Mouse (Mus musculus) kidney, adult 2 months (tissue): Measurements from ENCODE around the gene Colgalt1. TPM values are rescaled to one million over a fixed set of nuclear protein-coding genes. Genes with fewer than 3 reads are reported as not detected.

Experiments used
- DNase-seq: peaks from one replicate; pipeline ENCODE4 v3.0.0; 2021
- H3K27ac ChIP-seq: fragments of 200-500 bp; 2 replicates; pipeline ENCODE4 v1.5.1; 2012; ENCODE audit warnings: low read depth, low read length, control low read depth, inconsistent platforms; ENCODE audit not compliant: insufficient read depth
- H3K27me3 ChIP-seq: fragments of 200-500 bp; replicated peaks from 2 replicates; pipeline ENCODE4 v1.6.1; 2012; ENCODE audit warnings: mild to moderate bottlenecking, moderate library complexity, low read length, inconsistent platforms; ENCODE audit not compliant: control insufficient read depth, insufficient read depth
- H3K36me3 ChIP-seq: fragments of 200-500 bp; 2 replicates; pipeline ENCODE4 v1.6.1; 2012; ENCODE audit warnings: mild to moderate bottlenecking, moderate library complexity, low read length, inconsistent platforms; ENCODE audit not compliant: control insufficient read depth, insufficient read depth
- H3K4me1 ChIP-seq: fragments of 200-500 bp; 2 replicates; pipeline ENCODE4 v1.6.1; 2011; ENCODE audit warnings: low read length; ENCODE audit not compliant: control insufficient read depth, insufficient read depth
- H3K4me3 ChIP-seq: fragments of 200-500 bp; 2 replicates; pipeline ENCODE4 v1.5.1; 2011; ENCODE audit warnings: mild to moderate bottlenecking, low read depth, low read length, control low read depth; ENCODE audit not compliant: insufficient read depth
- CTCF ChIP-seq: fragments of 200-500 bp; conservative IDR thresholded peaks from 2 replicates; pipeline ENCODE4 v1.5.1; 2011; ENCODE audit warnings: low read depth, mild to moderate bottlenecking, control low read depth, low read length, moderate library complexity, mixed read lengths; ENCODE audit not compliant: insufficient read depth, insufficient read length
- POLR2A ChIP-seq: fragments of 200-500 bp; IDR thresholded peaks from one replicate; pipeline ENCODE4 v1.6.1; 2011; ENCODE audit warnings: low read depth, low read length, control low read depth
- WGBS: fragments of 180-500 bp; shearing (Covaris S2); methylation state at CpG from one replicate; pipeline ENCODE4 v1.1.7; 2018; 5-methylcytosine and 5-hydroxymethylcytosine counted together
- polyA plus RNA-seq: library from polyadenylated mRNA; depleted of rRNA; stranded (reverse); fragments of >200 nt; gene quantifications from 2 replicates; pipeline ENCODE4 v1.2.3, GENCODE M21; 2012

The Colgalt1 gene
- polyA plus RNA-seq, 1 experiment = 62.2 TPM

DNA sequence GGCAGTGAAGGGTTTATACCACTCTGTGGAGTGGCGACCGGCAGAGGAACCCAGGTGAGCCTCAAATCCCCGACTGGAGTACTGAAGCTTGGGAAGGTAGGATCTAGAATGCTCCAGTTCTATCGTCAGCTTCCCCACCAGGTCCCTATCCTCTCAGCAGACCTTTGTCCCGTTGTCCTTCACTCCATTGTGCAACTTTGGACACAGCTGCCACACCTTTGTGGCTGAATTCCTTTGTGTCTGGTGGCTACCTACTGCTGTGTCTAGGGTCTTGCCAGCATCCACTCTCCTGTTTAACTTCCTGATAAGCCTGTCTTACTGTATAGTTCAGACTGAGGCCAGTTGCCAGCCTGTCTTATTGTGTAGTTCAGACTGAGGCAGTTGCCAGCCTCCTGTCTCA is 1.3 kb downstream of the Colgalt1 start:
- Histone ChIP-seq H3K4me3 (peak overlapping the region; percentile 85), H3K4me1 (peaks cover 7% of the 10 kb centered on the region; the same call in 1 of the 2 replicates), H3K36me3 (no peaks in the 10 kb centered on the region), H3K27ac (no peak overlapping the region), H3K27me3 (no peaks in the 10 kb centered on the region)
- DNase-seq = no peak
- no peak for TF ChIP-seq POLR2A
- no peak for TF ChIP-seq CTCF
- 35% methylated on average over 5 of the region's 5 CpGs for WGBS

GRCm38 (mm10) chr8:71613418-71613817 is 2.6 kb downstream of the Colgalt1 start:
- 57% methylated on average over 4 of the region's 4 CpGs for WGBS
- no peaks in the 10 kb centered on the region; the same call in 1 of the 2 replicates for H3K36me3 ChIP-seq
- H3K4me3 ChIP-seq = no peak overlapping the region
- no peak overlapping the region for H3K27ac ChIP-seq
- TF ChIP-seq CTCF = no peak
- no peak for TF ChIP-seq POLR2A
- peaks cover 7% of the 10 kb centered on the region; the same call in 1 of the 2 replicates for H3K4me1 ChIP-seq
- no peaks in the 10 kb centered on the region for H3K27me3 ChIP-seq
- DNase-seq = no peak

DNA sequence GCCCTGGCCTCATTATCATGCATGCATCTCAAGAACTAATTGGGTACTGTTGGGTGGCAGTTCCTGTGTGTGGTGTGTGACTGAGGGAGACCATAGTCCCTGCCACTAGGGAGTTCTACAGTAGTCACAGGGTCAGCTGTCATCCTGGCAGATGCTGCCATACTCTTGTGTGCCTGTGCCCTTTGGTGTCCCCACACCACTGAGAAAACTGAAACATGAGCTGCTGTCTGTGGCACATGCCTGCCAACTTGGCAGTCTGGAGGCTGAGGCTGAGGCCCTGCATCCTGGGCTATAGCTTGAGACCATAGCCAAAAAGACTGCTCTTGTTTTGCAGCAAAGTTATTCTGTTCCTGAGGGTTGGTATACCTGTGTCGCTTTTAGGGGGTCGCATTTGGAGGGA is 9.0 kb downstream of the Colgalt1 start:
- no peaks in the 10 kb centered on the region for H3K27me3 ChIP-seq
- no peak overlapping the region for H3K27ac ChIP-seq
- 99% methylated on average over 2 of the region's 2 CpGs for WGBS
- no peak overlapping the region for H3K4me3 ChIP-seq
- no peaks in the 10 kb centered on the region for H3K4me1 ChIP-seq
- H3K36me3 ChIP-seq = no peaks in the 10 kb centered on the region; the same call in none of the 2 replicates
- DNase-seq = no peak
- TF ChIP-seq POLR2A = no peak
- TF ChIP-seq CTCF = no peak

DNA sequence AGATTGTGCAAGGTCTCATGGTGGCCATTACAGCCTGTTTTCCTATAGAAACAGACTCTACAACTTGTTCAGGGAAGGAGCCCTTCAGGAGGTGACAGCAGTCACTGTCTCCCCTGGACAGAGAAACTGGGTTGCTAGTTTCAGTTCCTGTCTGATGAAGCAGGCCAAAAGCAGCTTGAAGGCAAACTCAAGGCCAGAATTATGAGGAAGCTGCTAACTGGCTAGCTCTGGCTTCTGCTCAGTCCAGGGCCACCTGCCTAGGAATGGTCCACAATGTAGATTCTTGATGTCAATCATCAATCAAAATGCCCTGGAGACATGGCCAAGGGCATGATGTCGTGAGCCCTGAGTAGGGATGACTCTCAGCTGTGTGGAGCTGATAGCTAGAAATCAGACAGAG is 14.3 kb downstream of the Colgalt1 start:
- Histone ChIP-seq H3K36me3 (no peaks in the 10 kb centered on the region; the same call in 1 of the 2 replicates), H3K4me3 (no peak overlapping the region), H3K4me1 (peaks cover 3% of the 10 kb centered on the region; the same call in 1 of the 2 replicates), H3K27ac (no peak overlapping the region), H3K27me3 (no peaks in the 10 kb centered on the region)
- WGBS = 73% methylated on average over 1 of the region's 1 CpGs
- TF ChIP-seq CTCF (no peak), POLR2A (no peak)
- no peak for DNase-seq

DNA sequence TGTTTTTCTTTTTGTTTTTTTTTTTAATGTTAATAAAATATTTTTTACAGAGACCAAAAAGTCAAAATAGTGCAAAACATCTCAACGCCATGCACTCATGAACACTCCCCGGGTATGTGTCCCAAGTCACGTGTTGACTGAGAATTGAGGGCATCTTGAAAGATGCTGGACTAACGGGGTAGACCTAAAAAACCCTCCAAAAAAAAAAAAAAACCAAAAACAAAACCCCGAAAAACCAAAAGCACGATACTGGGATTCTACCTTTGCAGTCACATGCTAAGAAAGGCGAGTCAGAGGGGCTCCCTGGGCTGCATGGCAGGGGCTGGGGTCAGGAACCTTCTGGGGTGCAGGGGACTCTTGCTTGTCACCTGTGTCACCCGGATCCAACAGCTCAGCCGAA is 16.0 kb downstream of the Colgalt1 start:
- WGBS = 91% methylated on average over 9 of the region's 9 CpGs

DNA sequence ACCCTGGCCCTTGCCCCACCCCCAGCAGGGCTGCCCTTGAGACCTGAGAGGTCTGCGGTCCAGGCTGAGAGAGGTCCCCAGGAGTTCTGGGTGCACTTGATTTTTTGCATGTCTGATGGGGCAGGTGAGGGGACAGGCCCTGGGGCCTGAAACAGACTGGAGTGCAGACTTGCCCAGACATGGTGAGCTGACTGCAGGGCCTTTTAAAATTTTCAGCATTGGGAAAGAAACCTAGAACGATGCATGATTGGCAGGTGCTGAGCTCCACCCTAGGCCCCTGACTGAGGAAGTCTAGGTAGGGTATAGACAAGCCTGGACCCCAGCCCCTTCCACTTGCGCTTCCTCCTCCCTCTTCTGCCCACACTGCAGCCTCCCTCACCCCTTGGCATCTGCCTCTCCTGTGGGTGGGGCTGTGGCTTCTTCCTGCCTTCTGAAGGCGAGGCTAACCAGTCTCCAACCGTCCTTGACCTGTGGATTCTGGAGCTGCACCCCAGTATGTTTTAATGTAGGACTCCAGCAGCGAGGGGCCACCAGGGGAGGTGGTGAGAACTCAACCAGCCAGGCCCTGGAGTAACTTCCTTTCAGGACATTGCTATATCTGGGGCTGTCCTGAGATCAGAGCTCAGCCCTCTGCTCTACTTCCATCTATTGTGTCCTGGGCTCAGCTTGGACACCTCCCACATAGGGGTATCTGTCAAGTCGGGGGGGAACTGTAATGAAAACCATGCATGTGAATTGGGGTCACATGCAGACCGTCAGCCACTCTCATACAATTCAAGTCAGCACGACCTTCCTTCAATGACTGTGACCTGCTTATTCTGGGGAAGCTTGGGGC is 16.7 kb downstream of the Colgalt1 start:
- Histone ChIP-seq H3K4me3 (no peak overlapping the region), H3K27me3 (no peaks in the 10 kb centered on the region), H3K27ac (0 out of 2 replicates have a peak overlapping the region, but pooled peaks have one; percentile 16), H3K36me3 (no peaks in the 10 kb centered on the region), H3K4me1 (peaks cover 3% of the 10 kb centered on the region; the same call in 1 of the 2 replicates)
- DNase-seq = peak; percentile 24
- WGBS = 55% methylated on average over 9 of the region's 9 CpGs
- TF ChIP-seq POLR2A (no peak), CTCF (no peak)

More for the DNA sequence above, 16.0 kb downstream of the Colgalt1 start:
- Histone ChIP-seq H3K27ac (no peak overlapping the region), H3K4me3 (no peak overlapping the region), H3K4me1 (peaks cover 3% of the 10 kb centered on the region; the same call in 1 of the 2 replicates), H3K36me3 (no peaks in the 10 kb centered on the region; the same call in 1 of the 2 replicates), H3K27me3 (no peaks in the 10 kb centered on the region)
- DNase-seq = no peak
- TF ChIP-seq CTCF (no peak), POLR2A (no peak)

DNA sequence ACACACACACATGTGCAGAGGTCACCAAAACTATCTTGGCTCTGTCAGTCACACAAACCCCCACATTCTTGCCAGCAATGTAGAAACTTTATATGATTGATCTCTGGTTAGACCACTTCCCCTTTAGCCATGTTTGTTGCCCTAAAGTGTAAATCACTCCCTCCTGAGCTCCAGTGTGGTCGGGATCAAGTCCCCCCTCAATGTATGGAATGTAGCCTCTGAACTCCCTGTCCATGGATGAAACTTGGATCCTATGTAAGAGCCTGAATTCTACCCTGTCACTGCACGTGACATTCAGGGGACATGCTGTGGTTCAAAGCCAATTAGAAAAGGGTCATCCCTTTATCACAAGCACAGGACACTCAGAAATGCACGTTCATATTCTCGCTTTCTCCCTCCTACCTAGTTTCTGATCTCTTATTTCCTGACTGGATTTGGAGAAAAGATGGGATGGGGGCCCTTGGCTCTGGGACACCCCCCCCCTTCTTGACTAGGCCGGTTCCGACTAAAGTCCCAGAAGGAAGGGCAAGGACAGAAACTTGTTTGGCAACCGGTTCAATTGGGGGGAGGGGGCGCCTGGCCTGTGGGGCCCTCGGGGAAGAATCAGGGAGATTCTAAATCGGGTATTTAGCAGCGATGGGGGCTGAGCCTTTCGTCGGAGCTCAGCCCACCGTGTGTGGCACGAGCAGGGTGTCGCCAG is 17.7 kb downstream of the Colgalt1 start:
- no peak for TF ChIP-seq POLR2A
- no peak for DNase-seq
- H3K4me1 ChIP-seq = peaks cover 3% of the 10 kb centered on the region; the same call in 1 of the 2 replicates
- peak overlapping the region; percentile 12; the same call in 1 of the 2 replicates for H3K27ac ChIP-seq
- H3K27me3 ChIP-seq = no peaks in the 10 kb centered on the region
- 14% methylated on average over 16 of the region's 16 CpGs for WGBS
- H3K36me3 ChIP-seq = no peaks in the 10 kb centered on the region
- H3K4me3 ChIP-seq = peak overlapping the region; percentile 58
